Mouse (Mus musculus) cerebellum, adult (tissue): ENCODE measurements around the gene Tex261.
"Not testable (repeated sequence)": the region's sequence is repeated elsewhere in the genome, so short reads cannot be mapped to it uniquely, and the experiment has no call there.

Experiments used
- ATAC-seq: cut with Nextera tagmentation; 2 replicates; pipeline ENCODE4 v1.9.2; 2017; ENCODE audit warnings: mild to moderate bottlenecking, moderate library complexity, mixed read lengths; ENCODE audit not compliant: insufficient number of reproducible peaks, low FRiP score, low TSS enrichment

The Tex261 gene

GRCm38 (mm10) chr6:83775638-83776293 lies at the start of gene Tex261:
Gene Tex261, minus strand, starts transcription at chr6:83775813.
- peak; percentile 92 for ATAC-seq

GRCm38 (mm10) chr6:83821856-83822255 lies 46.2 kb upstream of the Tex261 start:
- no peak for ATAC-seq

- no peak for ATAC-seq
Measured at GRCm38 (mm10) chr6:83820727-83821515, 45.3 kb upstream of the Tex261 start.

DNA sequence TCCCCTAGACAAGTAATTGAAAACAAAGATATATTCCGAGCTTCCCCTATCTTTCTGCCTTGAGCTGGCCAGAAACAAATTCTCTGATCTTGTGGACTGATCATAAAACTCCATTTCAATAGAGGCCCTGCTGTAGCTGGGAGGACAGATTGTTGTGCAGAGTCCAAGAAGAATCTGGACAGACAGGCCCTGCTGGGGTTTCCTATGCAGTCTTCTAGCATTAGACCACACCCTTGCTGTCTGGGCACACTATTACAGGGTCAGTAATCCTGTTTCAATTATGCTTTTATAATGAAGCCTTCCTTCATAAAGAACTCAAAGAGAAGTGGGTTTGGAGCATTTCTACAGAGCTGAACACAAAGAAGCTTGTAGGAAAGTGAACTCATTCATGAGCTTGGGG lies 43.4 kb upstream of the Tex261 start:
- no peak for ATAC-seq

DNA sequence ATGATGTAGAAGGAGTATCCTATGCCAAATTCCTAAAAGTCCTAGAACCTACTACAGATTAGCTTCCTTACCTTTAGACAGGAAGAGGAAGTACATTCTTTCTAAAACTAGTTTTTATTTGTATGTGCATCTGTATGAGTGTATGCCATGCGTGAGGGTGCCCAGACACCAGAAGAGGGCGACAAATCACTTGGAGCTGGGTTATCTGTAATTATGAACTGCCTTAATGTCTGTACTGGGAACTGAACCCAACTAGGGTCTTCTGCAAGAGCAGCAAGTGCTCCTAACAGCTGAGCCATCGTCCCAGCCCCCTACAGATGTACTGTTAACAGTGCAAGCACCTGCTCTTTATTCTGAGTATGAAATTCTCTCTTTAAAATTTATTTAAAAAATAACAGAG lies 40.2 kb upstream of the Tex261 start:
- no peak for ATAC-seq

DNA sequence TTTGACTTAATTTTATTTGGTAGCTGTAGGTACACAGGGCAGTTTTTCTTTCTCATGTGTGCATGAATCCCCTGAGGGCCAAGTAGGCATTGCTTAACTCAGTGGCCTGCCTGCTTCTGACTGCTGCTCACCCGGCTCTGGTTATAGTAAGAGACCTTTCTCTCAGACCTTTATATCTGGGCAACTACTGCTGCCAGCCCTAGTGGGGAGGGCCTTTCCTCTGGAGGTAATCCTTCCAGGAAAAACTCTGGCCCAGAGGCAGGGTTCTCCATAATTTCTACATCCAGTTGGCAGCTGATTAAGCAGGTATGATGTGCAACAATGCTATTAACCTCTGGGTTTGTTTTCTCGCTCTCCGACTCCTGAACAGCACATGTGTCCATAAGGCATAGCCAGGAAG lies 27.2 kb upstream of the Tex261 start:
- ATAC-seq, result no peak

- ATAC-seq, result no peak
Measured at GRCm38 (mm10) chr6:83802033-83802432, 26.4 kb upstream of the Tex261 start.

DNA sequence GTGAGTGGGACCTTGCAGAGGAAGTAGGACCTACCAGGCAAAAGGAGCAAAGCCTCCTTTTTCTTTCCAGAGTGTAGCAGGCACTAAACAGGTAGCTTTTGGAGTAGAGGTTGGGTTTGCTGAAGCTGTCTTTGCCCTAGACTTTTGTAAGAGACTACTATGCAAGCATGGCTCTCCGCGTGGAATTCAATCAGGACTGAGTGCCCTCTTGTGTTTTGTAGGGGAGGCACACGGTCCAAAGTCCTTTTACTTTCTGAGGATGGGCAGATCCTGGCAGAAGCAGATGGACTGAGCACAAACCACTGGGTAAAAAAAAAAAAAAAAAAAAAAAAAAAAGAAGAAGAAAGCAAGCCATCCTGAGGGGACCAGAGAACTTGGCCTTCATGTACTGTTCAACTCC lies 21.1 kb upstream of the Tex261 start:
- no peak for ATAC-seq

DNA sequence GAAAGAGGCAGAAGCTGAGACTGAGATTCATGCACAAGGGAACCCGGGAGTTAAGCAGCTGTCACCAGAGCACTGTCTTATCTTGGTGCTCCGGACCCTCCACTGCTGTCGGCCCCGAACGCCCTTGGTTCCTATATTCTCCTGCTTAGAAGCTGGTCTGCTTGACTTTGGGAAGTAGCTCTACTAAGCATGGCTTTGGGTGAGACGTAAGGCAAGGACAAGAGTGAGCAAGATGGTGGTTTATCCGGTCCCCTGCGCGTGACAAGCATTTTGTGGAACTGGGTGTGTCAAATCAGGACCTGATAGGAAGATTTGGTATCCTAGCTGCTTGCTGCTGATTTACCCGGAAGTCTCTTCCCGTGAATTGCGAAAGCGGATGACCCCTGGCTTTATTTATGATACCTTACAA lies 19.9 kb upstream of the Tex261 start:
- ATAC-seq, result no peak

- ATAC-seq, result peak; percentile 90
Measured at GRCm38 (mm10) chr6:83794760-83795296, 19.2 kb upstream of the Tex261 start, which contains the start of gene Nagk. Gene Nagk, plus strand, starts transcription at chr6:83794982.

DNA sequence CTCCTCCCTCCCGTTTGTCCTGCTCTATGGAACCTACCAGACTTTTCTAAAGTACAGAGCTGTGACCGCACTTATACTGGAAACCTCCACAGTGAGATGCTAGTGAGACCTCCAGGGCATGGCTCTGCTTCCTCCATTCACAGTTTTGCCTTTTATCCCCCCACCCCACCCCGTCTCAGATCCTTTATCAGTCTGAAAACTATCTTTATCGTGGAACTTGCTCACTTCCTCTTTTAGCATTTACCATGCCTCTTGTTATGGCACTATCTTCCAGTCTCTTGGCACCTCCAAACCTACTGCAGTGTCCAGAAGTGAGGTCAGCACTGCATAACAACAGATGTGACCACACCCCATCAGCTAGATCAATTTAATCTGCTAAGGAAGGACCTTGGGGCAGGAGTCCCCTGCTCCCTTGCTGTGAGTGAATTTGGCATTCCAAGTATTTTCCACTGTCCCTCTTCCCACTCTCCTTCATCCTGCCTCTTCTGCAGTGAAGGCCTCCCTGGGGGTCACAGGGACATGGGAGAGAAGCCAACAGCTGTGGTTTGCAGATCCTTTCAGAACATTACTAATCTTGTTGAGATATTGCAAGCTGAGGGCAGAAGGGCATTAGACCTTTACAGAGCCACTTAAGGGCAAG lies 15.8 kb upstream of the Tex261 start:
- no peak for ATAC-seq

DNA sequence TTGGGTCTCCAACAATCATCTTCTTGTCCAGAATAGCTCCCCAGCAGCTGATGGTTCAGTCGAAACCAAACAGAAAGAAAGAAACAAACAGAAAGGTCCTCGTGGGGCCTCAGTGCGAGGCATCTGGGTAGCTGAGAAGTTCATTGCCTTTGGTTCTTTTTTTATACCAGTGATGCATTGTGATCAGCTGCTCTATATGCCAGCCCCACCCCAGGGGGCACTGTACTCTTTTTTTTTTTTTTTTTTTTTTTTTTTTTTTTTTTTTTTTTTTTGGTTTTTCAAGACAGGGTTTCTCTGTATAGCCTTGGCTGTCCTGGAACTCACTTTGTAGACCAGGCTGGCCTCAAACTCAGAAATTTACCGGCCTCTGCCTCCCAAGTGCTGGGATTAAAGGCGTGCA lies 14.9 kb upstream of the Tex261 start:
- not testable (repeated sequence) for ATAC-seq

DNA sequence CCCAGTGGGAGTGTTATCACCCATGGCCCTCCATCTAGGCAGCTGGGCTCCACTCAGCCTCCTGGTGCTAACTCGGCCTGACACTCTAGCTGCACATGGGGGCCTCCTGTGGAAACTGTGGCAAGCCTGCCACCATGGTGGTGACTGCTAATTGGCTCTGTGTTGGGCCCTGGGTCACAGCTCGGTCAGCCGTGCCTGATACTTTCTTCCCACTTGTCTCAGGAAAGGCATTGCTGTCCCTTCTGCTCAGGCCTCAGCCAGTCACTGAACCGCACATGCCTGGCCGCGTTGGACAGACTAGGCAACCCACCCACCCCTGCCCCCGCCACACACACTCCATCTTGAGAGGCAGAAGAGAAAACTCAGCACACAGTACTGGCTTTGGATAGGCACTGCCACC lies 12.9 kb upstream of the Tex261 start:
- no peak for ATAC-seq

- no peak for ATAC-seq
Measured at GRCm38 (mm10) chr6:83786426-83786825, 10.8 kb upstream of the Tex261 start.

DNA sequence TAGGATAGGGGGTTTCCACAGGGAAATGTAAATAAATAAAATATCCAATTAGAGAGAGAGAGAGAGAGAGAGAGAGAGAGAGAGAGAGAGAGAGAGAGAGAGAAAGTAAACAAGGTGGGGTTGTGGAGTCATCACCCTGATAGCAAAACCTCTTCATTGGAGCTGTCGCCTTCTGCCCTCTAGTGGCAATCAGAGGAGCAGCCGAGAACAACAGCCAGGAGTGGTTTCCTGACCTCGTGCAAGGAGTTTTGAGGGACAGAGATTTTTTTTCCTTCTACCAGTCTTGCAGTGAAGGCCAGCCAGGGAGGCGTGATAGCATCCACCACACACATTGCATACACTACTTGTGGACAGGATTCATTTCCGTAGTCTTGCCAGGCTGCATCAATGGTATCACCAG lies 3.4 kb upstream of the Tex261 start:
- no peak for ATAC-seq

DNA sequence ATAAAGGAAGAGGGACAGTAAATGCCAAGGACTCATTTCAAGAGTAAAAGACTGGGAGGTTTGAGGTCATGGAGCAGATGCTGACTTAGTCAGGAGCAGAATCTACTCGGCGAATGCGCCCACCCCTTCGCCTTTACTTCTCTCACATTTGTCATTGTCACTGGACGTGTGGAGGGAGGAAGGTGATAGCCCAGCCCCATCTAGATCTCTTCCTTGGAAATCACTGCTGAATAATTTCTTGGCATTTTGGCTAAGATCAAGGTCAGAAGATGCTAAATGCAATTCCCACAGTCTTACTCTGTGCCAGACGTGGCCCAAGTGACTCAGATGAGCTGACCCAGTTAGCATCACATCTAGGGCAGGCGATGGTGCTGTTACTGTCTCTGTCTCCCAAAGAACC lies 2.7 kb upstream of the Tex261 start:
- no peak for ATAC-seq

GRCm38 (mm10) chr6:83774781-83775563 lies 641 bp downstream of the Tex261 start:
- no peak; the same call in 1 of the 2 replicates for ATAC-seq

GRCm38 (mm10) chr6:83774126-83774525 lies 1.5 kb downstream of the Tex261 start:
- ATAC-seq, result no peak

GRCm38 (mm10) chr6:83768485-83768884 lies 7.1 kb downstream of the Tex261 start:
- no peak for ATAC-seq

DNA sequence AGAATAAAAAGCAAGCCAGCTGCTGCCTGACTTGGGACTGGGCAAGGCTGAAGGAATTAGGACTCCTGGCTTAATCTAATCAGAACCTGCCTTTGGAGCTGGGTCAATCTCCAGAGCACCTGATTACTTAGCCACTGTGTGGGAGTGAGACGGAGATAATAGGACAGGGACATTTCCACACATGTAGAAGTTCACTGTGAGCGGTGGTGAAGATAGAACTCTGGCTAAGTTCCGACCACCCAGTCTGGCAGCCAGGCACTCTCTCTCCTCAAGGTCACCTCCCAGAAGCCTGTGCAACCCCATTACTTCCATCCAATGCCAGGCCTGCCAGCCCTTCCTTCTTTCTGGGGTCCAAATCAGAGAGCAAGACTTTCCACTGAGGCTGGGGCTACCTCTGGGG lies 8.6 kb downstream of the Tex261 start:
- no peak for ATAC-seq
